Mouse (Mus musculus) MEL (cell line): ENCODE data around the gene Wdr31. TPM values are rescaled to one million over a fixed set of nuclear protein-coding genes. Genes with fewer than 3 reads are reported as not detected.

Experiments used
- DNase-seq: peaks from one replicate; pipeline ENCODE4 v3.0.0; 2011; ENCODE audit warnings: low read depth, low spot score
- H3K27ac ChIP-seq: 2 replicates; pipeline ENCODE4 v1.5.1; 2012; ENCODE audit warnings: low read depth, mild to moderate bottlenecking, control low read depth, low read length, moderate library complexity; ENCODE audit not compliant: control insufficient read depth
- H3K27me3 ChIP-seq, 2 experiments: fragments of 150-350 bp in 1 of 2; sonication (generic) in 1 of 2; 2 replicates each; pipeline ENCODE4 v1.6.1; 2012; ENCODE audit warnings: low read length in 2 of 2, mild to moderate bottlenecking in 2 of 2, improper control_type of control experiment in 1 of 2, moderate library complexity in 1 of 2; ENCODE audit not compliant: insufficient read depth in 2 of 2, control insufficient read depth in 1 of 2
- H3K36me3 ChIP-seq, 2 experiments: 2 replicates each; pipeline ENCODE4 v1.6.1; 2012 to 2014; ENCODE audit warnings: low read length in 2 of 2, improper control_type of control experiment in 1 of 2, inconsistent platforms in 1 of 2, mild to moderate bottlenecking in 1 of 2; ENCODE audit not compliant: insufficient read depth in 2 of 2, control insufficient read depth in 1 of 2
- H3K4me1 ChIP-seq, 2 experiments: fragments of 150-350 bp in 1 of 2; sonication (generic) in 1 of 2; 2 replicates each; pipeline ENCODE4 v1.6.1; 2012; ENCODE audit warnings: low read length in 2 of 2, improper control_type of control experiment in 1 of 2, mild to moderate bottlenecking in 1 of 2; ENCODE audit not compliant: insufficient read depth in 2 of 2, control insufficient read depth in 1 of 2
- H3K4me3 ChIP-seq, 2 experiments: fragments of 150-350 bp in 1 of 2; sonication (generic) in 1 of 2; 2 replicates each; pipeline ENCODE4 v1.5.1; 2012; ENCODE audit warnings: low read depth in 2 of 2, low read length in 2 of 2, mild to moderate bottlenecking in 2 of 2, moderate library complexity in 2 of 2, control low read depth in 1 of 2, improper control_type of control experiment in 1 of 2; ENCODE audit not compliant: control insufficient read depth in 1 of 2, insufficient read depth in 1 of 2
- H3K79me2 ChIP-seq: 2 replicates; pipeline ENCODE4 v1.6.1; 2012; ENCODE audit warnings: mild to moderate bottlenecking, low read length, moderate library complexity; ENCODE audit not compliant: control insufficient read depth, poor library complexity, insufficient read depth
- H3K9ac ChIP-seq: 2 replicates; pipeline ENCODE4 v1.6.1; 2012; ENCODE audit warnings: low read depth, mild to moderate bottlenecking, control low read depth, low read length, moderate library complexity; ENCODE audit not compliant: control insufficient read depth, poor library complexity, severe bottlenecking
- H3K9me3 ChIP-seq: fragments of 150-350 bp; sonication (generic); replicated peaks from 2 replicates; pipeline ENCODE4 v1.6.1; 2012; ENCODE audit warnings: mild to moderate bottlenecking, low read length, improper control_type of control experiment, moderate library complexity; ENCODE audit not compliant: insufficient read depth
- BHLHE40 ChIP-seq: IDR thresholded peaks from 2 replicates; pipeline ENCODE4 v1.6.1; 2012; ENCODE audit warnings: low read depth, mild to moderate bottlenecking, inconsistent platforms, low read length, improper control_type of control experiment, borderline replicate concordance
- CHD1 ChIP-seq: IDR thresholded peaks from 2 replicates; pipeline ENCODE4 v1.6.1; 2012; ENCODE audit warnings: low read depth, mild to moderate bottlenecking, inconsistent platforms, low read length, improper control_type of control experiment
- CHD2 ChIP-seq: IDR thresholded peaks from 2 replicates; pipeline ENCODE4 v1.6.1; 2011; ENCODE audit warnings: low read length, improper control_type of control experiment
- E2F4 ChIP-seq: IDR thresholded peaks from 2 replicates; pipeline ENCODE4 v1.6.1; 2011; ENCODE audit warnings: low read depth, low read length, improper control_type of control experiment, borderline replicate concordance
- ELF1 ChIP-seq: IDR thresholded peaks from 2 replicates; pipeline ENCODE4 v1.6.1; 2014; ENCODE audit warnings: low read depth, mild to moderate bottlenecking, inconsistent platforms, low read length, improper control_type of control experiment, moderate library complexity
- EP300 ChIP-seq, 2 experiments: IDR thresholded peaks; 2 replicates each; pipeline ENCODE4 v1.6.1; 2011; ENCODE audit warnings: improper control_type of control experiment in 2 of 2, low read length in 2 of 2, low read depth in 1 of 2, mild to moderate bottlenecking in 1 of 2
- ETS1 ChIP-seq: IDR thresholded peaks from 2 replicates; pipeline ENCODE4 v1.6.1; 2012; ENCODE audit warnings: low read depth, mild to moderate bottlenecking, inconsistent platforms, low read length, improper control_type of control experiment, moderate library complexity
- GABPA ChIP-seq: IDR thresholded peaks from 2 replicates; pipeline ENCODE4 v1.6.1; 2012; ENCODE audit warnings: low read depth, mild to moderate bottlenecking, inconsistent platforms, low read length, improper control_type of control experiment, moderate library complexity
- GATA1 ChIP-seq: IDR thresholded peaks from 2 replicates; pipeline ENCODE4 v1.6.1; 2011; ENCODE audit warnings: low read depth, low read length, improper control_type of control experiment
- HCFC1 ChIP-seq: IDR thresholded peaks from 2 replicates; pipeline ENCODE4 v1.6.1; 2012; ENCODE audit warnings: low read depth, mild to moderate bottlenecking, inconsistent platforms, low read length, improper control_type of control experiment, moderate library complexity
- JUND ChIP-seq: IDR thresholded peaks from 2 replicates; pipeline ENCODE4 v1.6.1; 2011; ENCODE audit warnings: low read depth, mild to moderate bottlenecking, improper control_type of control experiment, low read length
- KAT2A ChIP-seq: conservative IDR thresholded peaks from 2 replicates; pipeline ENCODE4 v1.6.1; 2012; ENCODE audit warnings: low read depth, low read length, improper control_type of control experiment, inconsistent platforms
- MAFK ChIP-seq: IDR thresholded peaks from 2 replicates; pipeline ENCODE4 v1.6.1; 2011; ENCODE audit warnings: low read depth, mild to moderate bottlenecking, low read length, improper control_type of control experiment, borderline replicate concordance
- MAX ChIP-seq: IDR thresholded peaks from 2 replicates; pipeline ENCODE4 v1.6.1; 2011; ENCODE audit warnings: low read length, improper control_type of control experiment
- MAZ ChIP-seq: IDR thresholded peaks from 2 replicates; pipeline ENCODE4 v1.6.1; 2012; ENCODE audit warnings: low read depth, mild to moderate bottlenecking, inconsistent platforms, low read length, improper control_type of control experiment
- MXI1 ChIP-seq: IDR thresholded peaks from 2 replicates; pipeline ENCODE4 v1.6.1; 2011; ENCODE audit warnings: mild to moderate bottlenecking, low read depth, low read length, improper control_type of control experiment
- MYC ChIP-seq: IDR thresholded peaks from 2 replicates; pipeline ENCODE4 v1.6.1; 2011; ENCODE audit warnings: low read depth, mild to moderate bottlenecking, low read length, improper control_type of control experiment, moderate library complexity
- NELFE ChIP-seq: IDR thresholded peaks from 2 replicates; pipeline ENCODE4 v1.6.1; 2011; ENCODE audit warnings: low read depth, low read length, improper control_type of control experiment
- POLR2A ChIP-seq, 2 experiments: IDR thresholded peaks; 2 replicates each; pipeline ENCODE4 v1.6.1; 2011 to 2012; ENCODE audit warnings: low read length in 2 of 2, mild to moderate bottlenecking in 2 of 2, control low read depth in 1 of 2, improper control_type of control experiment in 1 of 2, low read depth in 1 of 2, moderate library complexity in 1 of 2; ENCODE audit not compliant: control insufficient read depth in 1 of 2, insufficient read depth in 1 of 2, poor library complexity in 1 of 2
- POLR2AphosphoS2 ChIP-seq: IDR thresholded peaks from 2 replicates; pipeline ENCODE4 v1.6.1; 2011; ENCODE audit warnings: low read length, improper control_type of control experiment
- POLR2AphosphoS5 ChIP-seq: IDR thresholded peaks from 2 replicates; pipeline ENCODE4 v1.6.1; 2012; ENCODE audit warnings: low read depth, borderline replicate concordance, mild to moderate bottlenecking, inconsistent platforms, low read length, moderate library complexity, mixed read lengths
- RCOR1 ChIP-seq: IDR thresholded peaks from 2 replicates; pipeline ENCODE4 v1.6.1; 2012; ENCODE audit warnings: low read depth, mild to moderate bottlenecking, inconsistent platforms, low read length, improper control_type of control experiment
- SIN3A ChIP-seq: IDR thresholded peaks from 2 replicates; pipeline ENCODE4 v1.6.1; 2012; ENCODE audit warnings: low read length, improper control_type of control experiment, inconsistent platforms
- SMC3 ChIP-seq: IDR thresholded peaks from 2 replicates; pipeline ENCODE4 v1.6.1; 2011; ENCODE audit warnings: low read depth, low read length, improper control_type of control experiment
- TBP ChIP-seq: IDR thresholded peaks from 2 replicates; pipeline ENCODE4 v1.8.0; 2011; ENCODE audit warnings: low read depth, low read length, improper control_type of control experiment
- UBTF ChIP-seq: IDR thresholded peaks from 2 replicates; pipeline ENCODE4 v1.6.1; 2012; ENCODE audit warnings: low read depth, mild to moderate bottlenecking, inconsistent platforms, low read length, improper control_type of control experiment, moderate library complexity, borderline replicate concordance; ENCODE audit not compliant: insufficient read depth
- USF1 ChIP-seq: IDR thresholded peaks from 2 replicates; pipeline ENCODE4 v1.6.1; 2014; ENCODE audit warnings: low read depth, mild to moderate bottlenecking, inconsistent platforms, low read length, improper control_type of control experiment, moderate library complexity
- ZKSCAN1 ChIP-seq: IDR thresholded peaks from 2 replicates; pipeline ENCODE4 v1.6.1; 2012; ENCODE audit warnings: low read depth, mild to moderate bottlenecking, inconsistent platforms, low read length, improper control_type of control experiment, moderate library complexity
- ZMIZ1 ChIP-seq: IDR thresholded peaks from 2 replicates; pipeline ENCODE4 v1.6.1; 2012; ENCODE audit warnings: low read depth, mild to moderate bottlenecking, inconsistent platforms, low read length, improper control_type of control experiment, moderate library complexity
- ZNF384 ChIP-seq: IDR thresholded peaks from 2 replicates; pipeline ENCODE4 v1.6.1; 2012; ENCODE audit warnings: low read depth, mild to moderate bottlenecking, inconsistent platforms, low read length, improper control_type of control experiment
- polyA plus RNA-seq, 2 experiments: library from polyadenylated mRNA; stranded (reverse) in 1 of 2; unstranded in 1 of 2; fragments of >175 nt in 1 of 2; fragments of >200 nt in 1 of 2; gene quantifications; 2 replicates each; pipeline versions ENCODE4 v1.2.1 to v1.2.4; 2012; ENCODE audit warnings: low replicate concordance in 2 of 2, low read depth in 1 of 2; ENCODE audit not compliant: insufficient read length in 2 of 2, insufficient read depth in 1 of 2, missing spikeins in 1 of 2
- total RNA-seq: library from RNA; depleted of rRNA; stranded (reverse); fragments of 300-350 nt; gene quantifications from 2 replicates; pipeline ENCODE4 v1.2.3, GENCODE M21; 2012

The Wdr31 gene
- total and polyA plus RNA-seq, 3 experiments = 0.91 to 1.9 TPM; not detected in 1

DNA sequence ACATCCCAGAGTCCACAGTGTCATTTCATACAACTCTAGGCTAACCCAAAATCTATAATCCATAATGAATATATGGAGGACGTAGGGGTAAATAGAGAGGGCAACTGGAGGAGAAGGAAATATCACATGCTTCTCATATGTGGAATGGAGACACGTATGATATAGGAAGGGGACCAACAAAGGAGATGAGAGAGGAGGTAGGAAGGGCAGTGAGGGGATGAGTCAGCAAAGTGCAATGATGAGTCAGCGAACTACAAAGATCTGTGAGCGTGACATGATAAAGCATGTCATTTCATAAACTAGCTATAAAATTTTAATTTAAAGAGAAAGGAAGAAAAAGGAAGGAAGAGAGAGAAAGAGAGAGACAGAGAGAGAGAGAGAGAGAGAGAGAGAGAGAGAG, 39.2 kb downstream of the Wdr31 start:
- Histone ChIP-seq H3K27ac (no peak overlapping the region), H3K9me3 (no peaks in the 10 kb centered on the region), H3K4me3 (no peak overlapping the region), H3K9ac (no peak overlapping the region), H3K27me3 (no peaks in the 10 kb centered on the region), H3K4me1 (peaks cover 2 to 22% of the 10 kb centered on the region in 2 experiments; a peak in 2 of 4 replicates), H3K79me2 (no peaks in the 10 kb centered on the region)
- DNase-seq = peak; percentile 81
- TF ChIP-seq EP300 (IDR thresholded peaks at IDR 0.05; ENCODE audit: low read depth in 1 of 2, low read length in 2 of 2) (peak; percentile 46 to 72; a peak in 3 of 4 replicates), TBP (0 out of 2 replicates have a peak, but pooled peaks have one; percentile 24), BHLHE40 (no peak), ZKSCAN1 (no peak), MAFK (peak; percentile 97), GABPA (peak; percentile 87), ZNF384 (no peak), ETS1 (peak; percentile 75; the same call in 1 of the 2 replicates), MAX (0 out of 2 replicates have a peak, but pooled peaks have one; percentile 25), NELFE (no peak), JUND (peak; percentile 63; the same call in 1 of the 2 replicates), USF1 (no peak), GATA1 (0 out of 2 replicates have a peak, but pooled peaks have one; percentile 13), ELF1 (no peak), ZMIZ1 (no peak), CHD2 (no peak), E2F4 (no peak), POLR2AphosphoS2 (no peak), MYC (peak; percentile 36; the same call in 1 of the 2 replicates), SIN3A (peak; percentile 44; the same call in 1 of the 2 replicates), MAZ (no peak), CHD1 (no peak), UBTF (no peak), MXI1 (peak; percentile 72), POLR2A (IDR thresholded peaks at IDR 0.05; ENCODE audit: control insufficient read depth in 1 of 2, insufficient read depth in 1 of 2, low read depth in 1 of 2, low read length in 2 of 2, poor library complexity in 1 of 2) (no peak), POLR2AphosphoS5 (no peak), SMC3 (no peak), HCFC1 (no peak), KAT2A (no peak), RCOR1 (no peak)
- TF ChIP-seq, all 39 proteins: peak for 11
- peaks cover 0 to 15% of the 10 kb centered on the region in 2 experiments; a peak in 2 of 4 replicates for H3K36me3 ChIP-seq
